Mouse (Mus musculus): ENCODE measurements around the gene Eps8l3. TPM values are rescaled to one million over a fixed set of nuclear protein-coding genes. Genes with fewer than 3 reads are reported as not detected.
"Not testable (repeated sequence)": the region's sequence is repeated elsewhere in the genome, so short reads cannot be mapped to it uniquely, and the experiment has no call there.

Eps8l3 gene
- polyA plus RNA-seq, 1 experiment: not detected

GRCm38 (mm10) chr3:107846175-107846574, 30.9 kb upstream of the Eps8l3 start:
- Histone ChIP-seq H3K27ac (replicated peaks; ENCODE audit: low read depth, low read length) (no peak overlapping the region), H3K4me1 (ENCODE audit: control insufficient read depth, insufficient read depth, insufficient read length, low read length) (peaks cover 14% of the 10 kb centered on the region; the same call in 1 of the 2 replicates), H3K4me3 (ENCODE audit: insufficient read depth, low read depth, low read length) (no peak overlapping the region)

- H3K4me3 ChIP-seq (ENCODE audit: insufficient read depth, low read depth, low read length): no peak overlapping the region
- peaks cover 14% of the 10 kb centered on the region; the same call in 1 of the 2 replicates for H3K4me1 ChIP-seq (ENCODE audit: control insufficient read depth, insufficient read depth, insufficient read length, low read length)
- H3K27ac ChIP-seq (replicated peaks; ENCODE audit: low read depth, low read length): no peak overlapping the region
Observed at GRCm38 (mm10) chr3:107846835-107847234, 30.2 kb upstream of the Eps8l3 start.

- no peak overlapping the region for H3K4me3 ChIP-seq (ENCODE audit: insufficient read depth, low read depth, low read length)
- H3K27ac ChIP-seq (replicated peaks; ENCODE audit: low read depth, low read length): no peak overlapping the region
Observed at GRCm38 (mm10) chr3:107848126-107848525, 28.9 kb upstream of the Eps8l3 start.

DNA sequence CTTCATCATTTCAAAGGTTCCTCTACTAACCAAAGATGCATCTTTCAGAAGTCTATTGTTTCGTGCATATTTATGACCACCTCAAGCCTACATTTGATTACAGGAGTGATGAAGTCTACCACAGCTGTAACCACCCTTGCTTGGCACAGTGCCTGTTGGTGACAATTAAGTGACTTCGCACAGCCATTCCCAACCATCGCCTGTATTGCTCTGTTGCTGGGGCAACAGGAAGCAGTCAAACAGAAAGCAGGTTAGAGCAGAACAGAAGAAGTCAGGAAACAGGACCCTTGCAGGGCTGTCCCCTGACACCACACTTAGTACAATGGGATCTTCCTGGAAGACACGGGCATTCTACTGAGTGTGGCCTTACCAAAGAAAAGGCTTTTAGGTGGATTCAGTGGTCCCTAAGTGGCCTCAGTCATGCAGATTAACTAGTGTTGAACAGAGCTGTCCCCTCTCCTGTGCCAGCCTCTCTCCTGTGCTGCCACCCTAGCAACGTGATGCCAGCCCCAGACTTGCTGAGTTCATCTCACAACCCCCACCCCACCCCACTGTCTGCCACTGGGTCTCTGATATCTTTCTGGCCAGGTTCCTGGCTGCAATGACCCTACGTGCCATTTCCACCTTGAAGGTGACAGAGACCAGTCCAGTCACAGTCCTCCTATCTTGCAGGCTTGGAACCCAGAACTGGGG, 27.9 kb upstream of the Eps8l3 start:
- Histone ChIP-seq H3K4me3 (ENCODE audit: insufficient read depth, low read depth, low read length) (no peak overlapping the region), H3K27ac (replicated peaks; ENCODE audit: low read depth, low read length) (no peak overlapping the region), H3K4me1 (ENCODE audit: control insufficient read depth, insufficient read depth, insufficient read length, low read length) (peaks cover 14% of the 10 kb centered on the region; the same call in 1 of the 2 replicates)

More at GRCm38 (mm10) chr3:107848126-107848525, 28.9 kb upstream of the Eps8l3 start:
- peaks cover 14% of the 10 kb centered on the region; the same call in 1 of the 2 replicates for H3K4me1 ChIP-seq (ENCODE audit: control insufficient read depth, insufficient read depth, insufficient read length, low read length)

DNA sequence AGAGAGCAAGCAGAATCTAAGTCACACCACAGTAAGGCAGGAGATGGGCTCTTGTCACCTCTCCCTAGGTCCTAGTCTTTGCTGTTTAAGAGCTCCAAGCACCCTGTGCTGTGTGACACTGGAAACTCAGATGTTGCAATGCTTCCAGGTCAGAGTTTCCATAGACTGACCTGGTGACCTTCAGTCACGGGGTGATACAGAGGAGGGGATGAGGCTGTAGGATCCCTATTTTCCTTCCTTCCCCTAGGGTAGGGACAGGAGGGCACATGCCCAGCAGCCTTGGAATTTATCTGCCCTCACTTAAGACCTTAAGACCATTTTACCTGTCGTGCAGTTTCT, 27.4 kb upstream of the Eps8l3 start:
- Histone ChIP-seq H3K4me1 (ENCODE audit: control insufficient read depth, insufficient read depth, insufficient read length, low read length) (peaks cover 13% of the 10 kb centered on the region; the same call in 1 of the 2 replicates), H3K27ac (replicated peaks; ENCODE audit: low read depth, low read length) (no peak overlapping the region), H3K4me3 (ENCODE audit: insufficient read depth, low read depth, low read length) (no peak overlapping the region)

- Histone ChIP-seq H3K4me1 (ENCODE audit: control insufficient read depth, insufficient read depth, insufficient read length, low read length) (peaks cover 12% of the 10 kb centered on the region; the same call in 1 of the 2 replicates), H3K27ac (replicated peaks; ENCODE audit: low read depth, low read length) (no peak overlapping the region), H3K4me3 (ENCODE audit: insufficient read depth, low read depth, low read length) (no peak overlapping the region)
Observed at GRCm38 (mm10) chr3:107850418-107851031, 26.5 kb upstream of the Eps8l3 start.

- Histone ChIP-seq H3K27ac (replicated peaks; ENCODE audit: low read depth, low read length) (no peak overlapping the region), H3K4me3 (ENCODE audit: insufficient read depth, low read depth, low read length) (no peak overlapping the region), H3K4me1 (ENCODE audit: control insufficient read depth, insufficient read depth, insufficient read length, low read length) (peaks cover 12% of the 10 kb centered on the region; the same call in 1 of the 2 replicates)
Observed at GRCm38 (mm10) chr3:107852786-107853185, 24.2 kb upstream of the Eps8l3 start.

DNA sequence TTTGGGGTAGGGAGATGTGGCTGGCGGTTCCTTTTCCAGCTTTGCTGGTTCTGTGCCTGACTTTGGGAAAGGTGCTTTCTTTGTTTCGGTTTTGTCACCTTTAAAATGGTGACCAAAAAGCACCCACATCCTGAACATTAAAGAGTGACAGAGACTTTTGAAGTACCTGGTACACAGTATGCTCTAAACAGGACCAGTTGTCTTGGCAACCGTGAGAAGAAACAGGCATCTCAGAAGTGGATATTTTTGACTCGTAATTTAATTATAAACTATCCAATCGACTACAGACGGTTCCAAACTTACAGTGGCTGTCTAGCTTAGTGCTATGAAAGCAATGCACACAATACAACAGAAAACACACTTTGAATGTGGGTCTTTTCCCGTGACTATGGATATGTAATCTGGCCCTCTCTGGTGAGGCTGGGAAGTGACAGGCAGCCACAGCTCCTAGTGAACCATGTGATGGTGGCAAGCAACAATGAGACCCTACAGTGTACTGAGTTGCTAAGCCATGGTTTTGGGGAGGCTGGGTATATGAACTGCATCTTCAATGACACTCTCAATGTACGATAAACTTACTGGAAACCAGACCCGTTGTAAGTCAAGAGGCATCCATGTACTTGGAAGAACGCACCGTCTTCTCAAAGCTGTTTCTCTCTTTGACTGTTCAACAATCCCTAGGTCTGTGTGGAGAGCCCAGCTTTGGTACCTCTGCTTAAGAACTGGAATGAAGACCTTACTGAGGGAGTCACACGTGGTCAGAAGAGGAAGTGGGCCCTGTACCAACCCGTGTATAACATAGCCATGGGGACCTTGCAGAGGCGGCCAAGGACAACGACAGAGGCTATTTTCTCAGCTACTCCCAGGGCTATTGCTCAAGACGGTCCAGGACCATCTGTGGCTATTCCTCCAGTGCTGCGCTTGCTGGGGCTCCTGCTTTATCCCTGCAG, 23.5 kb upstream of the Eps8l3 start:
- no peak overlapping the region for H3K27ac ChIP-seq (replicated peaks; ENCODE audit: low read depth, low read length)
- H3K4me3 ChIP-seq (ENCODE audit: insufficient read depth, low read depth, low read length): no peak overlapping the region
- H3K4me1 ChIP-seq (ENCODE audit: control insufficient read depth, insufficient read depth, insufficient read length, low read length): peaks cover 12% of the 10 kb centered on the region; the same call in 1 of the 2 replicates

- no peak overlapping the region for H3K27ac ChIP-seq (replicated peaks; ENCODE audit: low read depth, low read length)
Observed at GRCm38 (mm10) chr3:107855368-107855767, 21.7 kb upstream of the Eps8l3 start.

GRCm38 (mm10) chr3:107857646-107858045, 19.4 kb upstream of the Eps8l3 start:
- H3K4me3 ChIP-seq (ENCODE audit: insufficient read depth, low read depth, low read length): no peak overlapping the region
- no peak overlapping the region for H3K27ac ChIP-seq (replicated peaks; ENCODE audit: low read depth, low read length)
- H3K4me1 ChIP-seq (ENCODE audit: control insufficient read depth, insufficient read depth, insufficient read length, low read length): no peaks in the 10 kb centered on the region

More at GRCm38 (mm10) chr3:107855368-107855767, 21.7 kb upstream of the Eps8l3 start:
- no peak overlapping the region for H3K4me3 ChIP-seq (ENCODE audit: insufficient read depth, low read depth, low read length)
- 0 out of 2 replicates have a peak, but pooled peaks cover 1% of the 10 kb centered on the region for H3K4me1 ChIP-seq (ENCODE audit: control insufficient read depth, insufficient read depth, insufficient read length, low read length)

- H3K4me3 ChIP-seq (ENCODE audit: insufficient read depth, low read depth, low read length); H3K27ac ChIP-seq (replicated peaks; ENCODE audit: low read depth, low read length): not testable (repeated sequence)
Observed at GRCm38 (mm10) chr3:107861483-107861882, 15.5 kb upstream of the Eps8l3 start.

GRCm38 (mm10) chr3:107862471-107862870, 14.6 kb upstream of the Eps8l3 start:
- Histone ChIP-seq H3K27ac (replicated peaks; ENCODE audit: low read depth, low read length) (no peak overlapping the region), H3K4me3 (ENCODE audit: insufficient read depth, low read depth, low read length) (no peak overlapping the region), H3K4me1 (ENCODE audit: control insufficient read depth, insufficient read depth, insufficient read length, low read length) (no peaks in the 10 kb centered on the region)

More at GRCm38 (mm10) chr3:107861483-107861882, 15.5 kb upstream of the Eps8l3 start:
- H3K4me1 ChIP-seq (ENCODE audit: control insufficient read depth, insufficient read depth, insufficient read length, low read length): not testable (repeated sequence)

DNA sequence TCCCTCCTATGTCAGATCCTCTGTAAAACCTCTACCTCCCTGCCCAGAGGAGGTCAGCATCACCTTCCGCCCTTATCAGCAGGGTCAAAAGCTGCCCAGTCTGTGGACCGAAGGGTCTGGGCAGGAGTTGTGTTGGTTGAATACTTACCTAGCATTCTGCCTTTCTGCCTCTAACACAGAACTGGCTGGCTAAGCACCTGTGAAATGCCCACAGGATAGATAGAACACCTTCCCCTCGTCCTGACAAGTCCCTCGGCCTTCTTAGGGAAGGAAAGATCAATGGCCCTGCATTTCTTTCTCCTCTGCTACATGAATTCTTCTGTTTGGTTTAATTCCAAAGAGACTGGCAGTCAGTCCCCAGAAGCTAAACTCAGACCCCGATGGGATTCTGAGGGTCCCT, 13.6 kb upstream of the Eps8l3 start:
- Histone ChIP-seq H3K4me1 (ENCODE audit: control insufficient read depth, insufficient read depth, insufficient read length, low read length) (no peaks in the 10 kb centered on the region), H3K4me3 (ENCODE audit: insufficient read depth, low read depth, low read length) (no peak overlapping the region), H3K27ac (replicated peaks; ENCODE audit: low read depth, low read length) (no peak overlapping the region)

DNA sequence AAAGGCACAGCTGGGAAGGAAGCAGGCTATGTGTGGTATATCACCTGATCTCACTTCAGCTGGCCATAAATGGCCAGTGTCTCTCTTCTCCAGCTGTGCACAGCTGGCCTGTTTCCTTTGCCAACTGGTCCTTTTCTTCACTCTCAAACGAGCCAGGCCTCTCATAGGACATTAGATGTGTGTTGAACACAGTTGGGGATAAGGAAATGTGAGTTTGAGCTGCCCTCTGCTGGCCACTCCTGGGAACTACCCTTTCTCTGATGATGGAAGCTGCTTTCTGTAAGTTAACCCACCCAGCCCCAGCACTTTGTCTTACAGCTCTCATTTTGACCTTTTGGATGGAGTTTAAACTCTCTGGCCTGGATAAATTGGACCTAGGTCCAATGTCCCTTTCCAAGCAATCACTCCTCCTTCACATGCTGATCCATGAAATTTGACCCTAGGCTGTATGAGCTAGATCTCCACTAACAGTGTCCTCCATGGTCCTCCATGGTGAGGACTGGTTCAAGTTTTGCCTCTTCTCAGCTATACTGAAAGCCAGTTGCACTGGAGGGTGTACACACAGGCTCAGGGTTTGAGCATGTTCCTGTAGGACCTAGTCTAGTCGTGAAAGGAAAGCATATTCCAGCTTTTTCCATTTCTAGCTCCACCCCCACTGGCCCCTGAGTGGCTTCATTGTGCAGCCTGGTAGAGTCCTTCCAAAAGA, 13.0 kb upstream of the Eps8l3 start:
- Histone ChIP-seq H3K4me1 (ENCODE audit: control insufficient read depth, insufficient read depth, insufficient read length, low read length) (no peaks in the 10 kb centered on the region), H3K27ac (replicated peaks; ENCODE audit: low read depth, low read length) (no peak overlapping the region), H3K4me3 (ENCODE audit: insufficient read depth, low read depth, low read length) (no peak overlapping the region)

Measured in brown adipose tissue, adult 24 weeks (tissue).